Mouse (Mus musculus) liver, adult 2 months (tissue): Measurements from ENCODE around the gene Rftn2. TPM values are rescaled to one million over a fixed set of nuclear protein-coding genes. Genes with fewer than 3 reads are reported as not detected.

ENCODE experiments used
- DNase-seq: peaks from one replicate; pipeline ENCODE4 v3.0.0-alpha.2; 2011; ENCODE audit warnings: low read depth, low spot score; ENCODE audit errors: extremely low read depth
- H3K27ac ChIP-seq: fragments of 200-500 bp; replicated peaks from 2 replicates; pipeline ENCODE4 v1.5.1; 2012; ENCODE audit warnings: low read depth, mild to moderate bottlenecking, control low read depth, inconsistent platforms, low read length; ENCODE audit not compliant: insufficient read depth
- H3K27me3 ChIP-seq: fragments of 200-500 bp; 2 replicates; pipeline ENCODE4 v1.6.1; 2012; ENCODE audit warnings: mild to moderate bottlenecking, moderate library complexity, low read length, inconsistent platforms; ENCODE audit not compliant: control insufficient read depth, insufficient read depth
- H3K36me3 ChIP-seq: fragments of 200-500 bp; 2 replicates; pipeline ENCODE4 v1.6.1; 2012; ENCODE audit warnings: low read length, inconsistent platforms; ENCODE audit not compliant: control insufficient read depth, insufficient read depth
- H3K4me1 ChIP-seq: fragments of 200-500 bp; 2 replicates; pipeline ENCODE4 v1.6.1; 2011; ENCODE audit warnings: low read length; ENCODE audit not compliant: control insufficient read depth, insufficient read depth
- H3K4me3 ChIP-seq: fragments of 200-500 bp; 2 replicates; pipeline ENCODE4 v1.5.1; 2011; ENCODE audit warnings: low read depth, mild to moderate bottlenecking, control low read depth, low read length, moderate library complexity; ENCODE audit not compliant: insufficient read depth
- H3K79me2 ChIP-seq: fragments of 200-500 bp; 2 replicates; pipeline ENCODE4 v1.6.1; 2012; ENCODE audit warnings: inconsistent platforms, mild to moderate bottlenecking, low read length, moderate library complexity; ENCODE audit not compliant: control insufficient read depth, insufficient read depth
- H3K9ac ChIP-seq: fragments of 200-500 bp; 2 replicates; pipeline ENCODE4 v1.6.1; 2012; ENCODE audit warnings: low read depth, mild to moderate bottlenecking, control low read depth, inconsistent platforms, low read length
- CTCF ChIP-seq: fragments of 200-500 bp; IDR thresholded peaks from 2 replicates; pipeline ENCODE4 v1.5.1; 2011; ENCODE audit warnings: low read depth, low read length, control low read depth
- POLR2A ChIP-seq: fragments of 200-500 bp; IDR thresholded peaks from 2 replicates; pipeline ENCODE4 v1.6.1; 2011; ENCODE audit warnings: low read length, control low read depth; ENCODE audit not compliant: insufficient read depth; ENCODE audit errors: extremely low read depth
- WGBS: fragments of 180-500 bp; shearing (Covaris S2); methylation state at CpG from one replicate; pipeline ENCODE4 v1.1.7; 2018; 5-methylcytosine and 5-hydroxymethylcytosine counted together
- polyA plus RNA-seq: library from polyadenylated mRNA; depleted of rRNA; stranded (reverse); fragments of >200 nt; gene quantifications from 2 replicates; pipeline ENCODE4 v1.2.3, GENCODE M21; 2012
- total RNA-seq: library from RNA; depleted of rRNA; stranded (reverse); fragments of >200 nt; gene quantifications from 2 replicates; pipeline ENCODE4 v1.2.3, GENCODE M21; 2014

Rftn2 gene
- total and polyA plus RNA-seq, 2 experiments = 0.29 to 0.37 TPM

- DNase-seq = no peak
- Histone ChIP-seq H3K4me1 (no peaks in the 10 kb centered on the region), H3K4me3 (no peak overlapping the region), H3K36me3 (peaks cover 3% of the 10 kb centered on the region; the same call in 1 of the 2 replicates), H3K27ac (no peak overlapping the region), H3K9ac (no peak overlapping the region), H3K79me2 (no peaks in the 10 kb centered on the region), H3K27me3 (no peaks in the 10 kb centered on the region)
- WGBS = 79% methylated on average over 5 of the region's 5 CpGs
- TF ChIP-seq POLR2A = no peak
- no peak for TF ChIP-seq CTCF
These were observed 63.8 kb downstream of the Rftn2 start for GRCm38 (mm10) chr1:55162781-55163180.

GRCm38 (mm10) chr1:55161895-55162294 lies 64.7 kb downstream of the Rftn2 start:
- peaks cover 6% of the 10 kb centered on the region; the same call in 1 of the 2 replicates for H3K36me3 ChIP-seq
- no peaks in the 10 kb centered on the region for H3K4me1 ChIP-seq
- H3K27ac ChIP-seq = no peak overlapping the region
- DNase-seq = peak; percentile 28
- no peaks in the 10 kb centered on the region for H3K79me2 ChIP-seq
- TF ChIP-seq CTCF (peak; percentile 80), POLR2A (no peak)
- H3K27me3 ChIP-seq = no peaks in the 10 kb centered on the region
- WGBS = 77% methylated on average over 7 of the region's 7 CpGs
- no peak overlapping the region for H3K9ac ChIP-seq
- H3K4me3 ChIP-seq = no peak overlapping the region

DNA sequence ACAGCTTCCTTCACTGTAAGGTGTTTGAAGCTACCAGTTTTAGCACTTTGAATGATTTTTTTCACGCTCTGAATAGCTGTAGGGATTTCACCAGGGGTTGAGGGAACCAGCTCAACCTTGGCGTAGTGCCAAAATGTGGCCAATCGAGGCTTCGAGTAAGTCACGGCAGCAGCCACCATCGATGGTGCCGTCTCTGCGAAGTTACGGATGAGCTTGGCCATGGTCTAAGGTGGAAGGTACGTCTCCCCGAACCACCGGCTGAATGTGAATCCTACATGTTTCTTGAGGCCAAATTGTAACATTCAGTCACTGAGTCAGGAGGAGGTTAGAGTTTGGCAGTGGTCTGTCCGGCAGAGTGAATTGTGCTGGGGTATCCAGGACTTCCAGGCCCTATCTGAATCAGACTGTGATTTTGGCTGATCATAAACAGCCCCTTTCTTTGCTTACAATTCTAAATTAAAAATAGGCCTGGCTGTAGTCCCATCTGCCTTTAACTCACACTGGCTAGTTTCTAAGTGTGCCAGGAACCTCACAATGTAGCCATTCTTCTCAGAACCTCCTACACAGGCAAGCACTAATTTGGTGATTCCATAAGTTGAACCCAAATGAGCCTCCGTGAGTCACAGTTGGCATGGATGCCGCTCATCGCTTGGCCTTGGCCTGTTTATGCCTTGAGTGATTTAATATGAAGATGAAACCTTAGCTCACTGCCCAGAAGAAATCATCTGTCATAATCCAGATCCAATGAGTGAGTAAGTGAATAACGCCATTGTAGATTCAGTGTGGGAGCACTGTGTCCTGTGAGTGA lies 65.5 kb downstream of the Rftn2 start:
- Histone ChIP-seq H3K27me3 (no peaks in the 10 kb centered on the region), H3K9ac (no peak overlapping the region), H3K79me2 (no peaks in the 10 kb centered on the region), H3K27ac (no peak overlapping the region), H3K4me1 (peaks cover 2% of the 10 kb centered on the region; the same call in 1 of the 2 replicates), H3K4me3 (no peak overlapping the region), H3K36me3 (peaks cover 11% of the 10 kb centered on the region)
- TF ChIP-seq CTCF = no peak
- no peak for TF ChIP-seq POLR2A
- DNase-seq = no peak
- 87% methylated on average over 17 of the region's 17 CpGs for WGBS

DNA sequence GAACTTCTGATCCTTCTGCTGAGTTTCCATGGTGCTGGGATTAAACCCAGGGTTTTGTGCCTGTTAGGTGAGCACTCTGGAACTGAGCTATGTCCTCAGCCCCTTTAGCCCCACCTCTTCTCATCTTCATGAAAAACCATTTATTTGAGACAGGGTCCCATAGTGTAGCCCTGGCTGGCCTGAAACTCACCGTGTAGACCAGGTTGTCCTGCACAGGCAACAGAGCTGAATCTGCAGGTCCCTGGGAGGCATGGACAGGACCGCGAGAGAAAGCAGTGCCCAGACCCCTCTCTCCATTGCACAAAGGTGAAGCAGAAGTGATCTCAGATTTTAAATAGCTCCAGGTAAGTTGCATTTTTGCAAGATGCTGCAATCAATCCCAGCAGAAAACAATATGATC lies 66.4 kb downstream of the Rftn2 start:
- Histone ChIP-seq H3K79me2 (no peaks in the 10 kb centered on the region), H3K27me3 (no peaks in the 10 kb centered on the region), H3K27ac (no peak overlapping the region), H3K4me1 (peaks cover 2% of the 10 kb centered on the region; the same call in 1 of the 2 replicates), H3K4me3 (no peak overlapping the region), H3K36me3 (peaks cover 16% of the 10 kb centered on the region), H3K9ac (no peak overlapping the region)
- 93% methylated on average over 3 of the region's 3 CpGs for WGBS
- TF ChIP-seq CTCF = no peak
- no peak for TF ChIP-seq POLR2A
- no peak for DNase-seq

- Histone ChIP-seq H3K9ac (no peak overlapping the region), H3K79me2 (no peaks in the 10 kb centered on the region), H3K27ac (no peak overlapping the region), H3K27me3 (no peaks in the 10 kb centered on the region), H3K4me3 (no peak overlapping the region), H3K4me1 (peaks cover 2% of the 10 kb centered on the region; the same call in 1 of the 2 replicates), H3K36me3 (peaks cover 16% of the 10 kb centered on the region)
- TF ChIP-seq POLR2A (no peak), CTCF (no peak)
- 95% methylated on average over 8 of the region's 8 CpGs for WGBS
- DNase-seq = no peak
These were observed 67.8 kb downstream of the Rftn2 start for GRCm38 (mm10) chr1:55158821-55159220.

- Histone ChIP-seq H3K4me3 (no peak overlapping the region), H3K27ac (no peak overlapping the region), H3K4me1 (peaks cover 2% of the 10 kb centered on the region; the same call in 1 of the 2 replicates), H3K27me3 (no peaks in the 10 kb centered on the region), H3K9ac (no peak overlapping the region), H3K36me3 (peaks cover 17% of the 10 kb centered on the region), H3K79me2 (no peaks in the 10 kb centered on the region)
- 95% methylated on average over 3 of the region's 3 CpGs for WGBS
- no peak for DNase-seq
- TF ChIP-seq POLR2A = no peak
- no peak for TF ChIP-seq CTCF
These were observed 68.4 kb downstream of the Rftn2 start for GRCm38 (mm10) chr1:55158211-55158610.
